Mouse (Mus musculus) ES-E14 (cell line): ENCODE data around the gene Zfp831. TPM values are rescaled to one million over a fixed set of nuclear protein-coding genes. Genes with fewer than 3 reads are reported as not detected.

Experiments used
- DNase-seq: peaks from one replicate; pipeline ENCODE4 v3.0.0-alpha.2; 2013; ENCODE audit warnings: low read depth, low spot score
- H3K27ac ChIP-seq: 2 replicates; pipeline ENCODE4 v1.5.1; 2012; ENCODE audit warnings: low read depth, mild to moderate bottlenecking, low read length, moderate library complexity, mixed read lengths; ENCODE audit not compliant: poor library complexity, insufficient read depth, severe bottlenecking
- H3K36me3 ChIP-seq: 2 replicates; pipeline ENCODE4 v1.6.1; 2012; ENCODE audit warnings: mild to moderate bottlenecking, low read length, moderate library complexity, mixed read lengths; ENCODE audit not compliant: control insufficient read depth, poor library complexity, insufficient read depth, severe bottlenecking
- H3K4me1 ChIP-seq, 2 experiments: fragments of 150-350 bp in 1 of 2; sonication (generic) in 1 of 2; 2 replicates each; pipeline ENCODE4 v1.6.1; 2012; ENCODE audit warnings: low read length in 2 of 2, mild to moderate bottlenecking in 1 of 2, mixed read lengths in 1 of 2; ENCODE audit not compliant: control insufficient read depth in 2 of 2, insufficient read depth in 2 of 2, poor library complexity in 1 of 2
- H3K4me3 ChIP-seq, 2 experiments: fragments of 150-350 bp in 1 of 2; sonication (generic) in 1 of 2; 2 replicates each; pipeline ENCODE4 v1.5.1; 2012; ENCODE audit warnings: low read length in 2 of 2, low read depth in 1 of 2, mild to moderate bottlenecking in 1 of 2, mixed read lengths in 1 of 2; ENCODE audit not compliant: insufficient read depth in 1 of 2, poor library complexity in 1 of 2, severe bottlenecking in 1 of 2
- H3K9ac ChIP-seq: 2 replicates; pipeline ENCODE4 v1.6.1; 2012; ENCODE audit warnings: low read depth, mild to moderate bottlenecking, low read length, mixed read lengths; ENCODE audit not compliant: poor library complexity, insufficient read depth, severe bottlenecking
- H3K9me3 ChIP-seq: fragments of 150-350 bp; sonication (generic); 2 replicates; pipeline ENCODE4 v1.6.1; 2012; ENCODE audit warnings: low read depth, mild to moderate bottlenecking, low read length; ENCODE audit not compliant: control insufficient read depth, insufficient read depth
- CHD2 ChIP-seq: IDR thresholded peaks from 2 replicates; pipeline ENCODE4 v1.6.1; 2014; ENCODE audit warnings: mild to moderate bottlenecking, low read depth, low read length, inconsistent platforms
- HCFC1 ChIP-seq: IDR thresholded peaks from 2 replicates; pipeline ENCODE4 v1.6.1; 2012; ENCODE audit warnings: low read length, inconsistent platforms, borderline replicate concordance; ENCODE audit not compliant: insufficient read depth
- MAFK ChIP-seq: IDR thresholded peaks from 2 replicates; pipeline ENCODE4 v1.6.1; 2014; ENCODE audit warnings: mild to moderate bottlenecking, low read depth, low read length, inconsistent platforms; ENCODE audit not compliant: insufficient read depth
- ZC3H11A ChIP-seq: IDR thresholded peaks from 2 replicates; pipeline ENCODE4 v1.6.1; 2012; ENCODE audit warnings: low read depth, mild to moderate bottlenecking, inconsistent platforms, low read length, borderline replicate concordance
- ZNF384 ChIP-seq: IDR thresholded peaks from 2 replicates; pipeline ENCODE4 v1.6.1; 2012; ENCODE audit warnings: low read depth, low read length, inconsistent platforms
- in situ Hi-C, 2 experiments: fragments of 600-800 bp; cut with MboI; formaldehyde crosslinking; loops; one replicate each; pipeline ENCODE4 v1.15.1; 2025; ENCODE audit warnings: low sequenced_read_pairs in 2 of 2, inconsistent platforms in 1 of 2; ENCODE audit not compliant: unreplicated experiment in 2 of 2
- total RNA-seq: library from RNA; depleted of rRNA; stranded (reverse); fragments of 300-350 nt; gene quantifications from 2 replicates; pipeline ENCODE4 v1.2.3, GENCODE M21; 2012; rRNA removed

Zfp831 gene
- total RNA-seq, result 0.05 TPM in 1 of 2 replicates, not detected in the other

- H3K9ac ChIP-seq, result no peak within 1 kb of the TSS
- no peak for DNase-seq
Measured at GRCm38 (mm10) chr2:174643448-174644144, at the start of gene Zfp831. Gene Zfp831 (plus strand): TSS chr2:174643534.

GRCm38 (mm10) chr2:174594965-174595364 lies 48.4 kb upstream of the Zfp831 start:
- Histone ChIP-seq H3K27ac (no peak overlapping the region), H3K9ac (no peak overlapping the region), H3K9me3 (no peaks in the 10 kb centered on the region), H3K4me3 (no peak overlapping the region), H3K36me3 (no peaks in the 10 kb centered on the region), H3K4me1 (peaks cover 0 to 1% of the 10 kb centered on the region in 2 experiments; a peak in 1 of 4 replicates)
- in situ Hi-C loops, result no loop called here
- DNase-seq, result no peak
- no peak for TF ChIP-seq MAFK
- TF ChIP-seq ZC3H11A, result no peak
- no peak for TF ChIP-seq HCFC1
- no peak for TF ChIP-seq ZNF384
- no peak for TF ChIP-seq CHD2

More at GRCm38 (mm10) chr2:174643448-174644144, at the start of gene Zfp831:
- Histone ChIP-seq H3K4me1 (peaks cover 0 to 3% of the 10 kb centered on the region in 2 experiments; a peak in 1 of 4 replicates), H3K36me3 (no peaks in the 10 kb centered on the region), H3K9me3 (no peaks in the 10 kb centered on the region), H3K27ac (no peak within 1 kb of the TSS), H3K4me3 (peak within 1 kb of the TSS; percentile 38 to 48; a peak in 3 of 4 replicates)
- TF ChIP-seq ZNF384, result no peak
- TF ChIP-seq HCFC1, result no peak
- in situ Hi-C loops, result no loop called here

- Histone ChIP-seq H3K4me3 (no peak overlapping the region), H3K9me3 (no peaks in the 10 kb centered on the region), H3K4me1 (peaks cover 0 to 1% of the 10 kb centered on the region in 2 experiments; a peak in 1 of 4 replicates), H3K27ac (no peak overlapping the region), H3K9ac (no peak overlapping the region), H3K36me3 (no peaks in the 10 kb centered on the region)
- no peak for DNase-seq
- TF ChIP-seq CHD2 (no peak), ZNF384 (no peak), HCFC1 (no peak), MAFK (no peak), ZC3H11A (no peak)
- in situ Hi-C loops, result no loop called here
Measured at GRCm38 (mm10) chr2:174595611-174596010, 47.7 kb upstream of the Zfp831 start.

DNA sequence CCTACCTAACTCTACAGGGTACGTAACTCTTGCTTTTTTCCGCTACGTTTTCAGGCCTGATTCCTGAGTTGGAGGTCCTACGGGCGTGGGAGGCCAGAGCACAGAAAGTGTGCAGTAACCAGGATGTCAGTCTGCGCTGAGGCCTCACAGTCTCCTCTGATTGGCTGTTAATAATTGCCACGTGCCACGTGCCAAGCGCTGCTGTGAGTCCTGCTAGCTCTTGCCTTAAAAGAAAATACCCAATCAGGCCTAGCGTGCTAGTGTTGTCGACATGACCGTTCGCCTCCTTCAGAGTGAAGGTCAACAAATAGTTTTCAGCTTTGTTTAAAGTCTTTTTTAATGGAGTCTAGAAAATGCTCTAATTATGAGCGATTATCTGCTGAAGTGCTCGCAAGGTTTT lies 46.9 kb upstream of the Zfp831 start:
- Histone ChIP-seq H3K27ac (no peak overlapping the region), H3K36me3 (no peaks in the 10 kb centered on the region), H3K9ac (no peak overlapping the region), H3K9me3 (no peaks in the 10 kb centered on the region), H3K4me1 (peaks cover 0 to 1% of the 10 kb centered on the region in 2 experiments; a peak in 1 of 4 replicates), H3K4me3 (no peak overlapping the region)
- no peak for DNase-seq
- TF ChIP-seq MAFK (no peak), ZC3H11A (no peak)
- in situ Hi-C loops, result no loop called here

DNA sequence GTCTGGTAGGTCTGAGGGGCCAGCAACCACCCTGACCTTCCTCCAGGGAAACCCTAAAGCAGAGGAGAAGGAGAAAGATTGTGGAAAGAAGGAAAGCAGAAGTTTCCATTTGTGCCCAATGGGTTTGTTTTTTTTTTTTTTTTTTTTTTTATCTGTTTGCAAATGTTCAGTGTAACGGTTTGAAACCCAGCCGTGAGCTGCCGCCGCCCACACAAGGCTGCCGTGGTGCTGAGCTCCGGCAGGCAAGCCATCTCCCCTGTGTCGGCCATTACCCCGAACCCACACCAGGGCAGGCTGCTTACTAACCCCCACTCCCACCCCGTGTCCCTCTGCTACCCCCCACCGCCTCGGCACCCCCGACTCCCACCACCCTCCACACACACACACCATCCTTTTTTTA lies 44.9 kb upstream of the Zfp831 start:
- Histone ChIP-seq H3K27ac (no peak overlapping the region), H3K4me1 (peaks cover 0 to 1% of the 10 kb centered on the region in 2 experiments; a peak in 1 of 4 replicates), H3K9me3 (no peaks in the 10 kb centered on the region), H3K4me3 (peak overlapping the region; percentile 30 to 56; a peak in 2 of 4 replicates), H3K36me3 (no peaks in the 10 kb centered on the region), H3K9ac (peak overlapping the region; percentile 51; the same call in 1 of the 2 replicates)
- TF ChIP-seq ZNF384 (0 out of 2 replicates have a peak, but pooled peaks have one; percentile 39), MAFK (no peak)
- DNase-seq, result no peak
- in situ Hi-C loops, result no loop called here
